Mouse (Mus musculus): ENCODE measurements at regions not wholly inside any gene's neighbourhood (a gene's known extent, or its start where the extent isn't known, plus 50 kb on each side); places are given as distances from the start of the nearest gene placed in this dataset.

- Histone ChIP-seq H3K9me3 (ENCODE audit: control insufficient read depth, insufficient read depth, low read depth, low read length) (no peaks in the 10 kb centered on the region), H3K36me3 (ENCODE audit: control insufficient read depth, insufficient read depth, low read length, poor library complexity, severe bottlenecking) (no peaks in the 10 kb centered on the region), H3K4me1 (ENCODE audit: control insufficient read depth in 2 of 2, insufficient read depth in 2 of 2, low read length in 2 of 2, poor library complexity in 1 of 2) (no peaks in the 10 kb centered on the region), H3K27ac (ENCODE audit: insufficient read depth, low read depth, low read length, poor library complexity, severe bottlenecking) (no peak overlapping the region), H3K9ac (ENCODE audit: insufficient read depth, low read depth, low read length, poor library complexity, severe bottlenecking) (no peak overlapping the region), H3K4me3 (ENCODE audit: insufficient read depth in 1 of 2, low read depth in 1 of 2, low read length in 2 of 2, poor library complexity in 1 of 2, severe bottlenecking in 1 of 2) (no peak overlapping the region)
- no peak for TF ChIP-seq CHD2 (IDR thresholded peaks at IDR 0.05; ENCODE audit: low read depth, low read length)
- no peak for TF ChIP-seq ZNF384 (IDR thresholded peaks at IDR 0.05; ENCODE audit: low read depth, low read length)
- no peak for TF ChIP-seq HCFC1 (IDR thresholded peaks at IDR 0.05; ENCODE audit: borderline replicate concordance, insufficient read depth, low read length)
- TF ChIP-seq MAFK (IDR thresholded peaks at IDR 0.05; ENCODE audit: insufficient read depth, low read depth, low read length): no peak
- TF ChIP-seq ZC3H11A (IDR thresholded peaks at IDR 0.05; ENCODE audit: borderline replicate concordance, low read depth, low read length): no peak
- in situ Hi-C loops (cut with MboI; ENCODE audit: low sequenced_read_pairs in 2 of 2, unreplicated experiment in 2 of 2): no loop called here
- DNase-seq (ENCODE audit: low read depth, low spot score): no peak
Observed at GRCm38 (mm10) chr1:183783440-183784130, 229.5 kb upstream of the Dusp10 start.

GRCm38 (mm10) chr1:183792230-183792813 is 220.8 kb upstream of the Dusp10 start:
- H3K36me3 ChIP-seq (ENCODE audit: control insufficient read depth, insufficient read depth, low read length, poor library complexity, severe bottlenecking): no peaks in the 10 kb centered on the region
- no peaks in the 10 kb centered on the region for H3K4me1 ChIP-seq (ENCODE audit: control insufficient read depth in 2 of 2, insufficient read depth in 2 of 2, low read length in 2 of 2, poor library complexity in 1 of 2)
- no peak overlapping the region for H3K4me3 ChIP-seq (ENCODE audit: insufficient read depth in 1 of 2, low read depth in 1 of 2, low read length in 2 of 2, poor library complexity in 1 of 2, severe bottlenecking in 1 of 2)
- no peak overlapping the region for H3K9ac ChIP-seq (ENCODE audit: insufficient read depth, low read depth, low read length, poor library complexity, severe bottlenecking)
- TF ChIP-seq ZNF384 (IDR thresholded peaks at IDR 0.05; ENCODE audit: low read depth, low read length): no peak
- TF ChIP-seq CHD2 (IDR thresholded peaks at IDR 0.05; ENCODE audit: low read depth, low read length): no peak
- no peak for TF ChIP-seq MAFK (IDR thresholded peaks at IDR 0.05; ENCODE audit: insufficient read depth, low read depth, low read length)
- TF ChIP-seq HCFC1 (IDR thresholded peaks at IDR 0.05; ENCODE audit: borderline replicate concordance, insufficient read depth, low read length): no peak
- TF ChIP-seq ZC3H11A (IDR thresholded peaks at IDR 0.05; ENCODE audit: borderline replicate concordance, low read depth, low read length): no peak
- in situ Hi-C loops (cut with MboI; ENCODE audit: low sequenced_read_pairs in 2 of 2, unreplicated experiment in 2 of 2): no loop called here
- H3K9me3 ChIP-seq (ENCODE audit: control insufficient read depth, insufficient read depth, low read depth, low read length): no peaks in the 10 kb centered on the region
- H3K27ac ChIP-seq (ENCODE audit: insufficient read depth, low read depth, low read length, poor library complexity, severe bottlenecking): no peak overlapping the region
- DNase-seq (ENCODE audit: low read depth, low spot score): no peak

GRCm38 (mm10) chr1:183793324-183793723 is 219.8 kb upstream of the Dusp10 start:
- H3K4me3 ChIP-seq (ENCODE audit: insufficient read depth in 1 of 2, low read depth in 1 of 2, low read length in 2 of 2, poor library complexity in 1 of 2, severe bottlenecking in 1 of 2): no peak overlapping the region
- in situ Hi-C loops (cut with MboI; ENCODE audit: low sequenced_read_pairs in 2 of 2, unreplicated experiment in 2 of 2): no loop called here
- H3K27ac ChIP-seq (ENCODE audit: insufficient read depth, low read depth, low read length, poor library complexity, severe bottlenecking): no peak overlapping the region
- no peak for DNase-seq (ENCODE audit: low read depth, low spot score)
- no peaks in the 10 kb centered on the region for H3K36me3 ChIP-seq (ENCODE audit: control insufficient read depth, insufficient read depth, low read length, poor library complexity, severe bottlenecking)
- H3K9ac ChIP-seq (ENCODE audit: insufficient read depth, low read depth, low read length, poor library complexity, severe bottlenecking): no peak overlapping the region
- H3K9me3 ChIP-seq (ENCODE audit: control insufficient read depth, insufficient read depth, low read depth, low read length): no peaks in the 10 kb centered on the region
- no peaks in the 10 kb centered on the region for H3K4me1 ChIP-seq (ENCODE audit: control insufficient read depth in 2 of 2, insufficient read depth in 2 of 2, low read length in 2 of 2, poor library complexity in 1 of 2)
- no peak for TF ChIP-seq CHD2 (IDR thresholded peaks at IDR 0.05; ENCODE audit: low read depth, low read length)
- no peak for TF ChIP-seq ZC3H11A (IDR thresholded peaks at IDR 0.05; ENCODE audit: borderline replicate concordance, low read depth, low read length)
- no peak for TF ChIP-seq HCFC1 (IDR thresholded peaks at IDR 0.05; ENCODE audit: borderline replicate concordance, insufficient read depth, low read length)
- TF ChIP-seq MAFK (IDR thresholded peaks at IDR 0.05; ENCODE audit: insufficient read depth, low read depth, low read length): no peak
- no peak for TF ChIP-seq ZNF384 (IDR thresholded peaks at IDR 0.05; ENCODE audit: low read depth, low read length)

DNA sequence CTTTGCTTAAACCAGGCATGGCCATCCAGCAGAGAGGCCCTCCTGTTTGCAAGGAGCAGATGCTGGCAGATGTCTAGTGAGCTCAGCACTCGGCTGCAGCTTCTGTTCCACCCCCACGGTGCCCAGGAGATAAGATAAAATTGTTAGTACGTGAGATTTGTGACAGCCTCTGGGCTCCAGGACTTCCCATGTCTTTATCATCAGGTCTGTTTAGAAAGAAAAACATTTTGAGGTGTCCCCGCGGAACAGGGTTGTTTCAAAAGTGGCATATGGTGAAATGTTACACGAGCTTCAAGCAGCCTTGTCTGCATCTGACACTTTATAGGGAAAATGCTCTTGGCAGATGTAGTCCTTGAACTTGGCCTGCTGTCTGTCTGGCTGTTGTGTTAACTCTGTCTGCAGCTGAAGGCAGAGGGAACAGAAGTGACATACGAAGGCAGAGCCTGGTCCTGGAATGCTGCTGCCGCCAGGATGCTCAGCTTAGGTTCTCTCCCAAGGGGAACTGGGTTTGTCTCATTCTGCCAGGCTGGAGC is 219.1 kb upstream of the Dusp10 start:
- Histone ChIP-seq H3K27ac (ENCODE audit: insufficient read depth, low read depth, low read length, poor library complexity, severe bottlenecking) (no peak overlapping the region), H3K9me3 (ENCODE audit: control insufficient read depth, insufficient read depth, low read depth, low read length) (no peaks in the 10 kb centered on the region), H3K9ac (ENCODE audit: insufficient read depth, low read depth, low read length, poor library complexity, severe bottlenecking) (no peak overlapping the region), H3K4me1 (ENCODE audit: control insufficient read depth in 2 of 2, insufficient read depth in 2 of 2, low read length in 2 of 2, poor library complexity in 1 of 2) (no peaks in the 10 kb centered on the region), H3K4me3 (ENCODE audit: insufficient read depth in 1 of 2, low read depth in 1 of 2, low read length in 2 of 2, poor library complexity in 1 of 2, severe bottlenecking in 1 of 2) (no peak overlapping the region), H3K36me3 (ENCODE audit: control insufficient read depth, insufficient read depth, low read length, poor library complexity, severe bottlenecking) (no peaks in the 10 kb centered on the region)
- TF ChIP-seq ZC3H11A (IDR thresholded peaks at IDR 0.05; ENCODE audit: borderline replicate concordance, low read depth, low read length): no peak
- TF ChIP-seq HCFC1 (IDR thresholded peaks at IDR 0.05; ENCODE audit: borderline replicate concordance, insufficient read depth, low read length): no peak
- no peak for TF ChIP-seq CHD2 (IDR thresholded peaks at IDR 0.05; ENCODE audit: low read depth, low read length)
- no peak for TF ChIP-seq ZNF384 (IDR thresholded peaks at IDR 0.05; ENCODE audit: low read depth, low read length)
- no peak for TF ChIP-seq MAFK (IDR thresholded peaks at IDR 0.05; ENCODE audit: insufficient read depth, low read depth, low read length)
- in situ Hi-C loops (cut with MboI; ENCODE audit: low sequenced_read_pairs in 2 of 2, unreplicated experiment in 2 of 2): no loop called here
- DNase-seq (ENCODE audit: low read depth, low spot score): no peak

Data from ES-E14 (cell line).